Mouse (Mus musculus) heart, adult 2 months (tissue): Measurements from ENCODE around the gene Vps26c. TPM values are rescaled to one million over a fixed set of nuclear protein-coding genes. Genes with fewer than 3 reads are reported as not detected.

Experiments used
- DNase-seq, 2 experiments: peaks; one replicate each; pipeline ENCODE4 v3.0.0; 2021
- H3K27ac ChIP-seq: fragments of 200-600 bp; 2 replicates; pipeline ENCODE4 v1.8.1; 2022
- H3K27me3 ChIP-seq: fragments of 200-500 bp; 2 replicates; pipeline ENCODE4 v1.6.1; 2012; ENCODE audit warnings: mild to moderate bottlenecking, low read length, inconsistent platforms, mixed read lengths; ENCODE audit not compliant: control insufficient read depth, insufficient read depth
- H3K36me3 ChIP-seq: fragments of 200-500 bp; 2 replicates; pipeline ENCODE4 v1.6.1; 2012; ENCODE audit warnings: low read length, inconsistent platforms; ENCODE audit not compliant: control insufficient read depth, insufficient read depth
- H3K4me1 ChIP-seq: fragments of 200-500 bp; 2 replicates; pipeline ENCODE4 v1.6.1; 2011; ENCODE audit warnings: low read length; ENCODE audit not compliant: control insufficient read depth, insufficient read depth
- H3K4me3 ChIP-seq: fragments of 200-600 bp; 2 replicates; pipeline ENCODE4 v1.8.1; 2022
- H3K79me2 ChIP-seq: fragments of 200-500 bp; replicated peaks from 2 replicates; pipeline ENCODE4 v1.6.1; 2012; ENCODE audit warnings: mild to moderate bottlenecking, inconsistent platforms, low read length, moderate library complexity, mixed read lengths; ENCODE audit not compliant: control insufficient read depth, insufficient read depth
- H3K9ac ChIP-seq: fragments of 200-500 bp; 2 replicates; pipeline ENCODE4 v1.6.1; 2012; ENCODE audit warnings: low read depth, mild to moderate bottlenecking, control low read depth, inconsistent platforms, low read length, mixed read lengths
- CTCF ChIP-seq: fragments of 200-600 bp; IDR thresholded peaks from 2 replicates; pipeline ENCODE4 v1.8.1; 2022; ENCODE audit warnings: antibody characterized with exemption, mild to moderate bottlenecking, moderate library complexity
- EP300 ChIP-seq: fragments of 200-500 bp; IDR thresholded peaks from 2 replicates; pipeline ENCODE4 v1.6.1; 2011; ENCODE audit warnings: low read depth, low read length, control low read depth; ENCODE audit not compliant: insufficient read depth
- POLR2A ChIP-seq: fragments of 200-500 bp; IDR thresholded peaks from 2 replicates; pipeline ENCODE4 v1.6.1; 2011; ENCODE audit warnings: mild to moderate bottlenecking, low read depth, low read length, control low read depth; ENCODE audit not compliant: insufficient read depth
- WGBS: fragments of 180-500 bp; shearing (Covaris S2); methylation state at CpG from one replicate; pipeline ENCODE4 v1.1.7; 2018; 5-methylcytosine and 5-hydroxymethylcytosine counted together
- intact Hi-C: fragments of 180-260 bp; cut with DNase I; formaldehyde crosslinking; loops from one replicate; pipeline ENCODE4 v1.15.1; 2025
- polyA plus RNA-seq: library from polyadenylated mRNA; depleted of rRNA; stranded (reverse); fragments of >200 nt; gene quantifications from 2 replicates; pipeline ENCODE4 v1.2.3, GENCODE M21; 2012
- total RNA-seq, 2 experiments: library from RNA; stranded (reverse); gene quantifications; 2 replicates each; pipeline ENCODE4 v1.2.3; 2021

Vps26c gene
- total and polyA plus RNA-seq, 3 experiments = 21.8 to 25.7 (median 22.1) TPM

DNA sequence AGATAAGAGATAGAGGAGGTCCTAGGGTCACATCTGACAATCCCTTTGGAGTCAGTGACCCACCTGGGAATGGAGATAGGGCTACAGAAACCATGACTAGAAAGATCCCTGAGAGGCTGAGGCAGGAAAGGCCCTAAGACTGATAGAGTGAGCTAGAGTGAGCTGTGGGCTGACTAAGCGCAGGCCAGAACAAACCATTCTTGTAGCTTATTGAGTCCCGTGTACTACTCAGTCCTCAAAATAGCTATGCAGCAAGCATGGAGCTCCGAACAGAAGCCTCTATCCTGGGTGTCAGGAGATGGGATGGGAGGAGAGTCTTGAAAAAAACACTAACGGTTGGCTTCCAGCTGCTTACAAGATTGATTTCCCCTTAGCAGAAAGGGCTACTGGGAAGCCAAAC, 4.6 kb upstream of the Vps26c start:
- no peak for TF ChIP-seq CTCF
- no peak for TF ChIP-seq POLR2A
- no peak for TF ChIP-seq EP300
- no peak overlapping the region for H3K4me3 ChIP-seq
- no peaks in the 10 kb centered on the region for H3K79me2 ChIP-seq
- no peak overlapping the region for H3K27ac ChIP-seq
- H3K27me3 ChIP-seq = no peaks in the 10 kb centered on the region
- no peak overlapping the region for H3K9ac ChIP-seq
- H3K4me1 ChIP-seq = peaks cover 4% of the 10 kb centered on the region
- intact Hi-C loops = no loop called here
- peaks cover 4% of the 10 kb centered on the region; the same call in 1 of the 2 replicates for H3K36me3 ChIP-seq
- no peak for DNase-seq
- 81% methylated on average over 4 of the region's 4 CpGs for WGBS

DNA sequence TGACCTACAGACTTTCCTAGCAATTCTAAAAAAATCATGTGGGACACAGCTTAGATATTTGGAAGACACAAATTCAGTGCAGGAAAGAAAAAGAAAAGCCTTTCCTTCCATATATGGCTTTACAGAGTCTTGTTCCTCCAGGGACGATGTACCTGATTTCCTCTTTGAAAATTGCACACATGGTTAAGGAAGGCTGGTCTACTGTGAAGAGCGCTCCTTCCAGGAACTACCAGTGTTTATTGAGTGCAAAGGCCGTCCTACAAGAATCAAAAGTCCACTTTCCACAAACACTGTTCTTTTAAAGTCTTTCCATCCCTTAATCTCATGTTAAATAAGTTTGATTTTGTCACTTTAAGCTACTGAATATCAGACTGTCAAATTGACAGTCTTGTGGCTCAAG, 916 bp upstream of the Vps26c start:
- H3K27me3 ChIP-seq = no peaks in the 10 kb centered on the region
- peaks cover 4% of the 10 kb centered on the region; the same call in 1 of the 2 replicates for H3K36me3 ChIP-seq
- peaks cover 7% of the 10 kb centered on the region for H3K4me1 ChIP-seq
- H3K27ac ChIP-seq = peak overlapping the region; percentile 98
- WGBS = 44% methylated on average over 3 of the region's 3 CpGs
- H3K4me3 ChIP-seq = peak overlapping the region; percentile 93
- peak overlapping the region; percentile 38; the same call in 1 of the 2 replicates for H3K9ac ChIP-seq
- DNase-seq = no peak
- H3K79me2 ChIP-seq = no peaks in the 10 kb centered on the region
- no peak for TF ChIP-seq CTCF
- TF ChIP-seq POLR2A = no peak
- no peak for TF ChIP-seq EP300
- intact Hi-C loops = loop anchor here (5.0 to 10.0 kb wide), 3 partner anchors 53 to 155 kb away; partner anchors contain the start of genes Pigp and Ttc3

DNA sequence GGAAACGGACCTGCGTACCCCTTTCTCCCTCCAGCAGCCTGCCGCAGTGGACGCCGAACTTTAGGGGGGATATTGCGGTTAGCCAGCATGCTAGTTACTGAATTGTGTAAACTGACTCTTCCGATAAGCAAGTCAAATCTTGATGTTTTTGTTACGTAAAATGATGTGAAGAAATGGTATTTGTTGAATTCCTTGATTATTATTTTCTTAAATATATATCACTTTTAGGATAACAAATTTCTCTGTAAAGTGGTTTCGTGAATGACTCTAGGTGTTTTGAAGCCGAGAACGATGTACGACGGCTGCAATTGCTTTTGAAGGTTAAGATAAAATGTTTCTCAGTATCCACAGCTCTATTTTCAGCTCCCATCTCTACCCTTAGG, 513 bp upstream of the Vps26c start:
- Histone ChIP-seq H3K4me3 (peak overlapping the region; percentile 93), H3K27ac (peak overlapping the region; percentile 98), H3K79me2 (no peaks in the 10 kb centered on the region), H3K9ac (peak overlapping the region; percentile 91), H3K4me1 (peaks cover 7% of the 10 kb centered on the region), H3K27me3 (no peaks in the 10 kb centered on the region), H3K36me3 (peaks cover 4% of the 10 kb centered on the region; the same call in 1 of the 2 replicates)
- intact Hi-C loops = loop anchor here (5.0 to 10.0 kb wide), 3 partner anchors 52 to 155 kb away; partner anchors contain the start of genes Pigp and Ttc3
- no peak for DNase-seq
- WGBS = 1% methylated on average over 13 of the region's 13 CpGs
- peak; percentile 28; the same call in 1 of the 2 replicates for TF ChIP-seq POLR2A
- TF ChIP-seq CTCF = no peak

DNA sequence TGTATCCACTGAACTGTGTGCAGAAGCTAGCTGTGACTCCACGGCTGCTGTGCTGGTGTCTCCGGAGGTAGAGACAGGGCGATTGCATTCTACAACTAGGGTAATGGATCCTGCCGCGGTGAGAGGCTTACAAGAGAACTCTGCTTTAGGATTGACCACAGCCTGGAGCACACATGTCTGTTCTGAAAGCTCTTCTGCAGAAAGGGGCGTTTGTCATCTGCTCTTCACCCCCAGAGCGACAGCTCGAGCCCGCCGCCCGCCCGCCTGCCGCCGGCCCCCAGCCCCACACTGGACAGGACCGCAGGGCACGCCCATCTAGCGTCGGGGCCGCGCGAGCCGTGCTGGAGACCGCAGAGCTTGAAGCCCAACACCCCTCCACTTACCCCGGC, 681 bp downstream of the Vps26c start:
- Histone ChIP-seq H3K9ac (peak overlapping the region; percentile 84), H3K4me3 (peak overlapping the region; percentile 93), H3K36me3 (peaks cover 4% of the 10 kb centered on the region; the same call in 1 of the 2 replicates), H3K27ac (peak overlapping the region; percentile 98), H3K27me3 (no peaks in the 10 kb centered on the region), H3K79me2 (peaks cover 1% of the 10 kb centered on the region; the same call in 1 of the 2 replicates), H3K4me1 (peaks cover 9% of the 10 kb centered on the region)
- under 1% methylated on average over 24 of the region's 24 CpGs for WGBS
- DNase-seq = no peak
- intact Hi-C loops = loop anchor here (1.0 to 10.0 kb wide), 4 partner anchors 43 to 154 kb away; partner anchors contain the start of genes Pigp and Ttc3
- TF ChIP-seq CTCF = no peak
- TF ChIP-seq POLR2A = no peak
- TF ChIP-seq EP300 = no peak

DNA sequence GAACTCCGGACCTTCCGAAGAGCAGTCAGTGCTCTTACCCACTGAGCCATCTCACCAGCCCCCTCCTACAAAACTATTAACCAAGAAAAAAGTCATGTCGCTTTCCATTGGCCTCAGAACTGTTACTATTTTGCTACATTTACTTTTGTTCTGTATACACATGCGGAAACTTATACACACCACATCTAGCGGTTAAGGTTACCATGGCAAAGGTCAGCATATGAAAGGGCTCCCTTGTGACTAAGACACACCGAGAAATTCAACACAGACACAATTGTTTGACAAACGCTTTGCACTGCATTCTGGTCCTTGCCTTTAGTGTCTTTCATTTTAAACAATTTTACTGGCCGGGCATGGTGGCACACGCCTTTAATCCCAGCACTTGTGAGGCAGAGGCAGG, 1.9 kb downstream of the Vps26c start:
- no peak for DNase-seq
- Histone ChIP-seq H3K36me3 (peaks cover 6% of the 10 kb centered on the region; the same call in 1 of the 2 replicates), H3K4me3 (no peak overlapping the region), H3K79me2 (peaks cover 1% of the 10 kb centered on the region; the same call in 1 of the 2 replicates), H3K9ac (no peak overlapping the region), H3K27ac (no peak overlapping the region), H3K27me3 (no peaks in the 10 kb centered on the region), H3K4me1 (peaks cover 11% of the 10 kb centered on the region)
- 94% methylated on average over 9 of the region's 9 CpGs for WGBS
- TF ChIP-seq CTCF (no peak), EP300 (no peak), POLR2A (no peak)
- intact Hi-C loops = loop anchor here (5.0 to 10.0 kb wide), 3 partner anchors 50 to 152 kb away; partner anchors contain the start of genes Pigp and Ttc3

DNA sequence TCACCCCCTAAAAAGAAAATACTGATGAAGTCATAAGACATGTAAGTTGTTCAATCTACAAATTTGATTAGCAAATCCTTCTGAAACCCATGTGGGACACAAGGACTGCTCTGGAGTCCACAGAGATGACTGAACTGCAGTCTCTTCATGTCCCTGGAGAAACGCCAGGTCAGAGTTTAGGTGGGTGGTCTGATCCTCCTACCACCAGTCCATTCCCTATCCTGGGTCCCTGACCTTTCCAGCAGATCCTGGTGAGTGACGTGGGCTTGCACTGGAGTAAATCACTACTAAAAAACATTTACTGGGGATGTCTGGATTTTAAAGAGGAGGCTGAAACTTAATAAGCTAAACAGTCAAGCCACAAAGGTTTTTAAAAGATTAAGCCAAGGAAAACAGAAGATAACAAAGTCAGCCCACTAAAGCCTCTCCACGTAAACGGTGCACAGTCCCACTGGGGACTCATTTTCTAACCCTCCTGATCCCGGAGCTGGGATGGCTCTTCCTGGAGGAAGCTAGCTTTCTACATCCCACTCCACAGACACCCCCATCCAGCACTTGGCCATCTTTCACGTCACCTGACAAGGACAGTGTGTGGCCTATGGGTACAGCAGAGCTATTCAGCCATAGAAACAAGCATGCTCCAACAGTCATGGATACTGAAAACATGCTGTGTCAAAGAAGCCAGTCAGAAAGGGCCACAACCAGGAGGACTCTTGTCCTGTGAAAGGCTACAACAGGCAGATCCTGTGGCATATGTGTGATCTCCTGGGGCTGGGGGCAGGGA, 2.8 kb downstream of the Vps26c start:
- H3K9ac ChIP-seq = no peak overlapping the region
- no peak overlapping the region for H3K4me3 ChIP-seq
- 24% methylated on average over 6 of the region's 6 CpGs for WGBS
- no peaks in the 10 kb centered on the region for H3K27me3 ChIP-seq
- H3K79me2 ChIP-seq = peaks cover 1% of the 10 kb centered on the region; the same call in 1 of the 2 replicates
- no peak for TF ChIP-seq CTCF
- no peak for TF ChIP-seq POLR2A
- TF ChIP-seq EP300 = no peak
- peaks cover 20% of the 10 kb centered on the region for H3K4me1 ChIP-seq
- H3K27ac ChIP-seq = peak overlapping the region; percentile 26; the same call in 1 of the 2 replicates
- H3K36me3 ChIP-seq = peaks cover 6% of the 10 kb centered on the region; the same call in 1 of the 2 replicates
- intact Hi-C loops = loop anchor here (10.0 kb wide), 1 partner anchor 49 kb away; no protein-coding TSS in a partner anchor
- no peak for DNase-seq
